Mouse (Mus musculus): ENCODE data around the gene Mut. TPM values are rescaled to one million over a fixed set of nuclear protein-coding genes. Genes with fewer than 3 reads are reported as not detected.

The Mut gene
- 100 to 1,000 TPM; 114 to 181 (median 161) TPM for total RNA-seq (2022)

DNA sequence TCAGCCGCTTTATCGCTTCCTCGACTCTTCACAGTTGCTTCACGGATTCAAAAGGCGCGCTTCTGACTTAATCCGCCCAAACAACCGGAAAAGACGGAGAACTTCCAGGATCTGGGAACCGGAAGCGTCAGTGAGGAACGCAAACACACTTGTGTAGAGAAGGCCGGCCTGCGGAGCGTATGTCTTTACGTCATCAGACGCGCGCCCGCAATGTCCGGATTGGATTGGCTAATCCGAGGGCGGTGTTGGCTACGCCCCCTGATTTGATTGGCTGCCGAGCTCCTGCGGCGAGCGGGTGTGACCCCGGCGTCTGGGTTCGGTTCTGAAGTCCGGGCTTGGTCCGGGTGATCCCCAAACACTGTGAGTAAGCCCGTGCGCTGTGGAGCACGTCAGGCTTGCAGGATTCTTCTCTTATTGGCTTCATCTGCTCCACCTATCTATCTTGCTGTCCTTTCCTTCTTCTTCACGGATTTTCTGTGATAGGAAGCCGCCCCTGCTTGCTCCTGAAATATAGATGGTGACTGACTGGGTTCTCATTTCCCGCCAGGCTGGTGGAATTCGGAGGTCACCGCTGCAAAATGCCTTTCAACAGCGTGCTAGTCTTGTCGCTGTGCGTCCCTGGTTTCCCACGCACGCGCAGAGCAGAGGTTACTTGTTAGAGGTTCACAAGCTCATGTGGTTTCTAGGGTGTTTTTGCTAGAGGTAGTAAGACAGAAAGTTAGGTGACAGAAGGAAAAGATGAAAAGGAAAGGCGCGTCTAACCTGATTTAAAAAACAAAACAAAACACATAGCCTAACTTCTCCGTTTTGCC is at the start of gene Mut, which contains the start of gene Cenpq:
Gene Mut (plus strand): TSS at position 266 of the 812 bp plus-strand sequence.
Gene Cenpq (minus strand): TSS at position 628 of the 812 bp plus-strand sequence.
- DNase-seq = peak; percentile 98

- no peak for DNase-seq
Measured at GRCm38 (mm10) chr17:40885155-40885554, 49.3 kb upstream of the Mut start.

- DNase-seq = no peak
Measured at GRCm38 (mm10) chr17:40887849-40888536, 46.5 kb upstream of the Mut start.

- no peak for DNase-seq
Measured at GRCm38 (mm10) chr17:40896863-40897262, 37.6 kb upstream of the Mut start.

- no peak for DNase-seq
Measured at GRCm38 (mm10) chr17:40899783-40900363, 34.6 kb upstream of the Mut start.

GRCm38 (mm10) chr17:40903345-40903744 is 31.1 kb upstream of the Mut start:
- no peak for DNase-seq

DNA sequence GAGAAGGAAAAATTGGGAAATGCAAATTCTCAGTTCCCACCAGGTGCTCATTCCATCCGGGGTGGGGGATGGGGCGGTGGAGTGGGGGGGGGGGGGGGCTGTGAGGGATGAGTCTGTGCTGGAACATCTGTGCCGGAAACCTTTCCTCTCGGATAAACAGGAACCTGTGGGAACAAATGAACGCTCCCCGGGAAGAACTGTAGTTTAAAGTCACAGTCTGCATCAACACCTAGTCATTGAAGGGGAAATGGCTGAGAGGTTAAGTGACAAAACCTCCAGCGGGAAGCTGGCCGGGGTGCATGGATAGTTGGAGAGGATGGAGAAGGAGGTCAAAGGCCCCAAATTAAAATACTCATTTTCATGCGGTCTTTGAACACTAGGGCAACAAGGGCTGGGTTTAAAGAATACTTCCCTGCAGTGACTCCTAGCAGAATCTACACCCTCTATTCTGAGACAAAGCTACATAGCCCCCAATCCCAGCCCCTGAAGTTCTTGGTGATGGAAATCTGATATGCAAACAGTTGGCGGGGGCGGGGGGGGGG is 30.4 kb upstream of the Mut start:
- DNase-seq = no peak

- no peak for DNase-seq
Measured at GRCm38 (mm10) chr17:40904721-40905154, 29.7 kb upstream of the Mut start.

GRCm38 (mm10) chr17:40914250-40914649 is 20.2 kb upstream of the Mut start, which contains the start of gene Glyatl3:
Gene Glyatl3, minus strand, starts transcription at chr17:40914350.
- no peak for DNase-seq

DNA sequence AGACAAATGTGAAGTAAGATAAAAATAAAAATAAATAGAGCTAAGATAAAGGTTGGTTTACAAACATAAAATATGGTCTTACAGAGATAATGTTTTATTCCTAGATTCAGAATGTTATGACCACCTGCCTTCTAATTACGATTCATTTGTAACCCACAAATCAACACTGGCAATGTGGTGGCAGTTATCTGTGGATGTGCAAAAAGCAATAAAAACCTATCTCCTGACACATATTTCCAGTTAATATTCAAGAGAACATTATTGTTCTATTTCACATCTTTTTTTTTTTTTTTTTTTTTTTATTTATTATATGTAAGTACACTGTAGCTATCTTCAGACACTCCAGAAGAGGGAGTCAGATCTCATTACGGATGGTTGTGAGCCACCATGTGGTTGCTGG is 19.0 kb upstream of the Mut start:
- no peak for DNase-seq

DNA sequence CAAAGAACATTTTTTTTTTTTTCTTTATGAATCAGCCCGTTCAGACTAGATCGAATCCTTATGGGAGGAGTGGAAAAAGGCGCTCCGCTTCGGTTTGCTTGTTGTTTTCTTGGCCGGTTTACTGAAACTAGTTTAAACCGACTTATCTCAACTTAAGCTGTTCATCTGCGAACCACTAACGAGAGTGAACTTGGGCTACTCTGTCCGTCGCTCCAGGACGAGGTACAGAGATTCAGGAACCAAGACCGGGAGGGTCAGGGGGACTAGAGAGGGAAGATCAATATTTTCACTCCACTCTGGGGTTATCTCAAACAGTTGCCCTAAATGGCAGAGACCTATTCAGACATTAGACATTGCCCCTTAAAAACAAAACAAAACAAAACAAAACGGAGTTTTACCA is 500 bp upstream of the Mut start:
- DNase-seq = no peak

GRCm38 (mm10) chr17:40948518-40948917 is 14.0 kb downstream of the Mut start:
- peak; percentile 61 for DNase-seq

GRCm38 (mm10) chr17:40977914-40978313 is 43.4 kb downstream of the Mut start:
- no peak for DNase-seq

- DNase-seq = no peak
Measured at GRCm38 (mm10) chr17:40992102-40992501, 57.6 kb downstream of the Mut start.

Other genes with a start within 250 kb of the Mut start
- not detected for gene Esp1, start 207.6 kb upstream of the Mut start, total RNA-seq (2022)
- not detected for gene Crisp2, start 127.7 kb upstream of the Mut start, total RNA-seq (2022)
- gene Rhag, start 123.6 kb upstream of the Mut start, total RNA-seq (2022) = not detected
- 1 to 10 TPM in 2 of 4 experiments, under 1 TPM in 2; 0.49 to 1.4 (median 1.0) TPM for gene 9130008F23Rik, start 54.1 kb upstream of the Mut start, total RNA-seq (2022)
- gene Glyatl3, start 20.3 kb upstream of the Mut start, total RNA-seq (2022) = not detected
- 1 to 10 TPM; 6.9 to 9.8 (median 8.1) TPM for gene Cenpq, start 362 bp downstream of the Mut start, total RNA-seq (2022)

Data from adrenal gland, adult 8-10 months (tissue).